Mouse (Mus musculus): Measurements from ENCODE around the gene Cdkl3. TPM values are rescaled to one million over a fixed set of nuclear protein-coding genes. Genes with fewer than 3 reads are reported as not detected.

The Cdkl3 gene
- total RNA-seq, 2 experiments from 2014 or later: 14.6 to 15.9 TPM

- no peak for TF ChIP-seq CTCF (IDR thresholded peaks at IDR 0.05)
- intact Hi-C loops (cut with DNase I): no loop called here
- peak; percentile 33 to 40 for DNase-seq (ENCODE audit: extremely low spot score in 1 of 2, low spot score in 2 of 2)
- H3K27ac ChIP-seq: peak overlapping the region; percentile 87
- H3K4me3 ChIP-seq: no peak overlapping the region
Measured at GRCm38 (mm10) chr11:52086204-52086864, 82.3 kb downstream of the Cdkl3 start.

GRCm38 (mm10) chr11:52089291-52089690 is 85.3 kb downstream of the Cdkl3 start:
- DNase-seq (ENCODE audit: extremely low spot score in 1 of 2, low spot score in 2 of 2): no peak
- Histone ChIP-seq H3K4me3 (no peak overlapping the region), H3K27ac (no peak overlapping the region)
- intact Hi-C loops (cut with DNase I): no loop called here
- no peak for TF ChIP-seq CTCF (IDR thresholded peaks at IDR 0.05)

- no peak overlapping the region for H3K27ac ChIP-seq
- no peak overlapping the region for H3K4me3 ChIP-seq
- intact Hi-C loops (cut with DNase I): no loop called here
- no peak for TF ChIP-seq CTCF (IDR thresholded peaks at IDR 0.05)
- DNase-seq (ENCODE audit: extremely low spot score in 1 of 2, low spot score in 2 of 2): no peak
Measured at GRCm38 (mm10) chr11:52091261-52091660, 87.2 kb downstream of the Cdkl3 start.

- intact Hi-C loops (cut with DNase I): no loop called here
- no peak for DNase-seq (ENCODE audit: extremely low spot score in 1 of 2, low spot score in 2 of 2)
- TF ChIP-seq CTCF (IDR thresholded peaks at IDR 0.05): no peak
- Histone ChIP-seq H3K27ac (no peak overlapping the region), H3K4me3 (no peak overlapping the region)
Measured at GRCm38 (mm10) chr11:52094568-52094967, 90.5 kb downstream of the Cdkl3 start.

- DNase-seq (ENCODE audit: extremely low spot score in 1 of 2, low spot score in 2 of 2): no peak
- Histone ChIP-seq H3K27ac (no peak overlapping the region), H3K4me3 (no peak overlapping the region)
- intact Hi-C loops (cut with DNase I): no loop called here
- TF ChIP-seq CTCF (IDR thresholded peaks at IDR 0.05): no peak
Measured at GRCm38 (mm10) chr11:52097016-52097415, 93.0 kb downstream of the Cdkl3 start.

GRCm38 (mm10) chr11:52097596-52097995 is 93.6 kb downstream of the Cdkl3 start:
- Histone ChIP-seq H3K27ac (peak overlapping the region; percentile 96), H3K4me3 (no peak overlapping the region)
- intact Hi-C loops (cut with DNase I): no loop called here
- no peak for TF ChIP-seq CTCF (IDR thresholded peaks at IDR 0.05)
- DNase-seq (ENCODE audit: extremely low spot score in 1 of 2, low spot score in 2 of 2): no peak

- intact Hi-C loops (cut with DNase I): loop anchor here (2.0 kb wide), 2 partner anchors 98 to 242 kb away; partner anchors contain the start of genes Jade2 and Ube2b
- no peak; the same call in 1 of the 2 replicates for TF ChIP-seq CTCF (IDR thresholded peaks at IDR 0.05)
- peak; percentile 98 to 99 for DNase-seq (ENCODE audit: extremely low spot score in 1 of 2, low spot score in 2 of 2)
- Histone ChIP-seq H3K27ac (peak within 1 kb of the TSS; percentile 96), H3K4me3 (peak within 1 kb of the TSS; percentile 98)
Measured at GRCm38 (mm10) chr11:52098398-52098946, 94.5 kb downstream of the Cdkl3 start, which contains the start of gene Ppp2ca. Gene Ppp2ca (plus strand): TSS chr11:52098681.

- Histone ChIP-seq H3K4me3 (peak overlapping the region; percentile 98), H3K27ac (peak overlapping the region; percentile 96)
- intact Hi-C loops (cut with DNase I): loop anchor here (2.0 kb wide), 2 partner anchors 98 to 242 kb away; partner anchors contain the start of genes Jade2 and Ube2b
- peak; percentile 66 to 70 for DNase-seq (ENCODE audit: extremely low spot score in 1 of 2, low spot score in 2 of 2)
- no peak for TF ChIP-seq CTCF (IDR thresholded peaks at IDR 0.05)
Measured at GRCm38 (mm10) chr11:52099031-52099761, 95.2 kb downstream of the Cdkl3 start.

GRCm38 (mm10) chr11:52099771-52100219 is 95.8 kb downstream of the Cdkl3 start:
- intact Hi-C loops (cut with DNase I): loop anchor here (2.0 kb wide), 2 partner anchors 99 to 243 kb away; partner anchors contain the start of genes Jade2 and Ube2b

GRCm38 (mm10) chr11:52102977-52103376 is 99.0 kb downstream of the Cdkl3 start:
- no peak overlapping the region for H3K4me3 ChIP-seq
- no peak overlapping the region for H3K27ac ChIP-seq
- DNase-seq (ENCODE audit: extremely low spot score in 1 of 2, low spot score in 2 of 2): no peak
- TF ChIP-seq CTCF (IDR thresholded peaks at IDR 0.05): no peak
- intact Hi-C loops (cut with DNase I): no loop called here

More at GRCm38 (mm10) chr11:52099771-52100219, 95.8 kb downstream of the Cdkl3 start:
- no peak for DNase-seq (ENCODE audit: extremely low spot score in 1 of 2, low spot score in 2 of 2)
- peak overlapping the region; percentile 96 for H3K27ac ChIP-seq
- TF ChIP-seq CTCF (IDR thresholded peaks at IDR 0.05): no peak
- H3K4me3 ChIP-seq: peak overlapping the region; percentile 98

GRCm38 (mm10) chr11:52105503-52105902 is 101.5 kb downstream of the Cdkl3 start:
- Histone ChIP-seq H3K27ac (no peak overlapping the region), H3K4me3 (no peak overlapping the region)
- no peak for DNase-seq (ENCODE audit: extremely low spot score in 1 of 2, low spot score in 2 of 2)
- TF ChIP-seq CTCF (IDR thresholded peaks at IDR 0.05): no peak
- intact Hi-C loops (cut with DNase I): no loop called here

- H3K27ac ChIP-seq: no peak overlapping the region
- TF ChIP-seq CTCF (IDR thresholded peaks at IDR 0.05): no peak
- DNase-seq (ENCODE audit: extremely low spot score in 1 of 2, low spot score in 2 of 2): no peak
- intact Hi-C loops (cut with DNase I): no loop called here
- no peak overlapping the region for H3K4me3 ChIP-seq
Measured at GRCm38 (mm10) chr11:52106037-52106436, 102.0 kb downstream of the Cdkl3 start.
